Mouse (Mus musculus): ENCODE measurements around the gene Fgfr2.
"Not testable (repeated sequence)": the region's sequence is repeated elsewhere in the genome, so short reads cannot be mapped to it uniquely, and the experiment has no call there.

Gene Fgfr2

DNA sequence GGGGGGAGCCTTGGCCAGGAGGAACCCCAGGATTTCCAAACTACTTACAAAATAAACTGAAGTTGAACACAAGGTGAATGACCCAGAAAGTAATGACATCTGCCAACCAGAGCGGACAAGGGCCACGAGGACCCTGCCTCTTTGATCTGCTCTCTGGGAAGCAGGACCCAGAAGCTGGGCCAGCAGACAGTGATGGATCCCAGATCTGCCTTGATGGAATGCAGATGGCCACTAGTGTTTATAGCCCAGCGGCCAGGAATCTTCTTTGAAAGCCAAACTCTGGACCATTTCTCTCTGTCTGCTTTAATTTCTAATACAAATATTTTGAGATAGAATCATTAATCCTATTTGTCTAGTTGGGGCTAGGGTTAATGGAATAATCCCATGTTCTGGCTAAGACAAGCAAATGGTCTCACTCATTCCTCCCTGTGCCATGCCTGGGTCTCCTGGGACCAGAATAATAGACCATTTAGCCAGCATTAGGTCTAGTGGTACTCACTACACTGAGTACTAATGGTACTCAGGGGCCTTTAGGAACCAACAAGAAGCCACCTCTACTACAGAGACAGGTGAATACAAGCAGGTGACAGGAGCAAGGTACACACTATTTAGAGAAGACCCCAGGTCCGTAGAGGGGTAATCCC is 674.5 kb downstream of the Fgfr2 start:
- in situ Hi-C loops (cut with MboI; ENCODE audit: unreplicated experiment in 2 of 2), result no loop called here

DNA sequence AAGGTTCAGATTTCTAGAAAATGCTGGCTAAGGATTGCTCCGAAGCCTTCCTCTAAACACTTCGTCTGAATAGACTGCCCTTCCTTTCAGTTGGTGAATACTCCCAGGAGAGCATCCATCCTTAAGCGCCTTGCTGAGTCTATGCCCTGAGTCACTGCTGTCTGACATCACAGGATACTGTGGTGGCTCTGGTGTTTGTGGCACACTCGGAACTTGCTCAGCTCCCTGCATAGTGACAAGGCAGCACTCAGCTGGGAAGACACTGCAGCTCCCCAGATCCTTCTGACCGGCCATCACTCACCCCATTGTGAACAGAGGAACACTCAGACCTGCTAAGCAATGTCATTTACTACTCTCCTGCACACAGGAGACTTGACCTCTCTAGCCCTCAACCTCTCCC is 675.6 kb downstream of the Fgfr2 start:
- in situ Hi-C loops (cut with MboI; ENCODE audit: unreplicated experiment in 2 of 2), result no loop called here

DNA sequence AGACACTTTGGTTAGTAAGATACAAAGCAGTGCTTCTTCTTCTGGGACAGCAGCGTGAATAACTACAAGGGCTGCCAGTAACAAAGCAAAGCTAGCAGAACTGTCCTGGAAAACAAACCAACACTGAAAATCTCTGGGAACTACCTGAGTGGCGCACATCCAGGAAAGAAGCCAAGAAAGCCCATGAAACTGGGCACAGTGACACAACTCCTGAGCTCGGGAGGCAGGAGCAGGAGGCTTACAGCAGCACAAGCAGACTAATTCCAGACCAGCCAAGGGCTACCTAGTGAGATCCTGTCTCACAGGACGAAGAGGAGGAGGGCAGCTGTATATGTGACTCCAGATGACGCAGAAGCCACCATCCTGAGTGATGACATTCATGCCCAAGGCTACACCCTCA is 676.3 kb downstream of the Fgfr2 start:
- in situ Hi-C loops (cut with MboI; ENCODE audit: unreplicated experiment in 2 of 2), result no loop called here

DNA sequence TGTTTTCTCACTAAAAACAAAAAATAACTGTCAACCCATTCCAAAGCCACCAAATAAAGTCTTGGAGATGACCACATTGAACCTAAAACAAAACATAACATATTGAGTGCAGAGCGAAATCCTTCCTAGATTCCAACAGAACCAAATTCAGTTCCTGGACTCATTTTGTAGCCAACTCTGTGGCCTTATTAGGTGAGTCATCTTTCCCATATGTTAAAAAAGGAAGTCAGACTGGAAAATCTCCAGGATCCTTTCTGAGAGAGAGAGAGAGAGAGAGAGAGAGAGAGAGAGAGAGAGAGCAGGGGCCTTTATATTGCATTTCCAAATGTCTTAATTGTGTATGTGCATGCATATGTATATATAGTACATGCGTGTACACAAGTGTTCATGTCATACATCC is 678.9 kb downstream of the Fgfr2 start:
- in situ Hi-C loops (cut with MboI; ENCODE audit: unreplicated experiment in 2 of 2), result no loop called here

DNA sequence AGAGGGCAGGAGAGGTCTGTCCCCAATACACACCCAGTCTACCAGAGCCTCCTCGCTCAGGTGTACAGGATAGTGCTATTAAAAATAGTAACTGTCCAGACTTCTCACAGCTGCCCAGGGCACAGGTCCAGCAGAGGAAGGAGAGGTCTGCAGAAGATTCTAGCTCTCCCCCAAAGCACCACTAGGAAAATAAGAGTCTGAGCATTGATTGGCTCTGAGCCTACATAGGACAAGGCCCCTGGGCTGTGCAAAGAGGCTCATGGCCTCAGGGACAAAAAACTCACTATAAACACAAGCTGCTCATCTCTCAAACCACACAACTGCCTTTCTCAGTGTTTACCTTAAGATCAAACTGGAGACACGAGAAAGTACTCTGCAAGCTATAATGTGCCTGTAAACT is 679.4 kb downstream of the Fgfr2 start:
- in situ Hi-C loops (cut with MboI; ENCODE audit: unreplicated experiment in 2 of 2), result no loop called here

DNA sequence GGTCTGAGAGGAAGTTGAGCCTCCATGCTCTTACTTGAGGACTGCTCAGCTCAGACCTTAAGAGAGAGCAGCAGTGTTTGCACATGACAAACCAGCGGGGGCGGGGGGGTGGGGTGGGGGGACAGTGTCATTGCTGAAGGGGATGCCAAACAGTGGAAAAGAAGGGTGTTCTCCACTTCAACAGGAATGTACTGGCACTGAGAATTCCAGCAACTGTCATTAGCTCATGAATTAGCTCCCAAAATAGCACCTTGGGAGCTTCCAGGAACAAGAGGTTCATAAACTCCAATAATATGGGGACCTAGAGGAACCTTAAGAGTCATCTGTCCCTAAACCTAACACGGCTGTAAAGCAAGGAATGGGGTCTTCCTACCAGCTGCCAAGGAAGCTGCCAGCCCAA is 680.0 kb downstream of the Fgfr2 start:
- in situ Hi-C loops (cut with MboI; ENCODE audit: unreplicated experiment in 2 of 2), result no loop called here

DNA sequence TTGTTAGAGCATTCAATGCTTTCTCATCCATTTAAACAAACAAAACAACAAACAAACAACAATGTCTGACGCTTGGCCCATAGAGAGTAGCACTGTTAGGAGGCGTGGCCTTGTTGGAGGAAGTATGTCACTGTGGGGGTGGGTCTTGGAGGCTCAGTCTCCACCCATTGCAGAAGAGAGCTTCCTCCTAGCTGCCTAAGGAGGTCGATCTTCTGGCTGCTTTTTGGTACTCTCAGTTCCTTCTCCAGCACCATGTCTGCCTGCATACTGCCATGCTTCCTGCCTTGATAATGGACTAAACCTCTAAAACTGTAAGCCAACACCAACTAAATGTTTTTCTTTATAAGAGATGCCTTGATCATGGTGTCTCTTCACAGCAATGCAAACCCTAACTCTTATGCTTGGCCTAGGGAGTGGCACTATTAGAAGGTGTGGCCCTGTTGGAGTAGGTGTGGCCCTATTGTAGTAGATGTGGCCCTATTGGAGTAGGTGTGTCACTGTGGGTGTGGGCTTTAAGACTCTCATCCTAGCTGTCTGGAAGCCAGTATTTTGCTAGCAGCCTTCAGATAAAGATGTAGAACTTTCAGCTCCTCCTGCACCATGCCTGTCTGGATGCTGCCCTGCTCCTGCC is 680.9 kb downstream of the Fgfr2 start:
- in situ Hi-C loops (cut with MboI; ENCODE audit: unreplicated experiment in 2 of 2), result not testable (repeated sequence)

DNA sequence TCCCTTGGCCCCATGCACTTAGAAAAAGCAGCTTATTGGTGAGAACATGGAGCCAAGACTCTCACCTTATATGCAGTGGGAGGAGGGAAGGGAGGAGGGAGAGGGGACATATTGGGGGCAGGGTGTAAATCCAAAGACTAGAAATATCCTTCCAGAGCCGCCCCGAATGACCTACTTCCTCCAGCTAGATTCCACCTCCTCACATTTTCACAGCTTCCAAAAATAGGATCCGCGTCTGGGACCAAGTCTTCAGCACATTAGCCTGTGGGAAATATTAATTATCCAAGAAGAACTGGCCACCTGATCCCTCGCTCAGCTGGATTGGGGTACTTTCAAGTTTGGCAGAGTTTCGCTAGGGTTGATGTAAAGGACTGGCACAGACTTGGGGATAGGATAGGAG is 683.2 kb downstream of the Fgfr2 start:
- in situ Hi-C loops (cut with MboI; ENCODE audit: unreplicated experiment in 2 of 2), result no loop called here

DNA sequence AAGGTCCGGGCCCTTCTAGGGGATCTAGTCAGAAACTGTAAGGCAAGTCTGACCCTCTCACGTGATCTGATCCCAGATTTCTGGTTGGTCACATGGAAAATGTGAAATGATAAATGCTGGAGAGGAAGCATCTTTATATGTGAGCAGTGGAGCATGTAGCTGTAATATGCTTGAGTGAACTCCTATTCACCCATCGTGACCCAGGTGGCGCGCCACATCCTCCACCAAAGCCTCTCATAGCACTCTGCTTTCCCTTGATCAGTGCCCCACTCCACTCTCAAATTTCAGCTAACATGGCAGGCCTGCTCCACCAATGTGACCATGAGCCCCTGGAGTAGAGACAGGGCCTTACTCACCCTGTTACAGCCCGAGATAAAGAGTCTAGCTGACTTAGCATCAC is 685.1 kb downstream of the Fgfr2 start:
- in situ Hi-C loops (cut with MboI; ENCODE audit: unreplicated experiment in 2 of 2), result no loop called here

DNA sequence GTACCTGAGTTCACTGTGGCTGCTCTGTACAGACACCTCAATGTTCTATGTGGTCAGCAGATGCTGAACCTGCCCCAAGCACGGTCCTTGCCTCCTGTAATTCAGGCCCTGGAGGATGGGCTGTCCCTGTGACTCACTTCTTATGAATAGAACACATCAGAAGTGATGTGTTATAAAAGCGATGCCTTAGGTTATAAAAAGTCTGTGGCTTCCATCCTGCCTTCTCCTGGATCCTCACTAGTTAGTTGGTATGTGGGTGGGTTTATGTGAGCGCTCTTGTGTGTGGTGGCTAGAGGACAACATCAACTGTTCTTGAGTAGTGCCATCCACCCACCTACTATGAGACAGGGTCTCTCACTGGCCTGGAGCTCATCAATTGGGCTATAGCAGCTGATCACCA is 685.7 kb downstream of the Fgfr2 start:
- in situ Hi-C loops (cut with MboI; ENCODE audit: unreplicated experiment in 2 of 2), result no loop called here

DNA sequence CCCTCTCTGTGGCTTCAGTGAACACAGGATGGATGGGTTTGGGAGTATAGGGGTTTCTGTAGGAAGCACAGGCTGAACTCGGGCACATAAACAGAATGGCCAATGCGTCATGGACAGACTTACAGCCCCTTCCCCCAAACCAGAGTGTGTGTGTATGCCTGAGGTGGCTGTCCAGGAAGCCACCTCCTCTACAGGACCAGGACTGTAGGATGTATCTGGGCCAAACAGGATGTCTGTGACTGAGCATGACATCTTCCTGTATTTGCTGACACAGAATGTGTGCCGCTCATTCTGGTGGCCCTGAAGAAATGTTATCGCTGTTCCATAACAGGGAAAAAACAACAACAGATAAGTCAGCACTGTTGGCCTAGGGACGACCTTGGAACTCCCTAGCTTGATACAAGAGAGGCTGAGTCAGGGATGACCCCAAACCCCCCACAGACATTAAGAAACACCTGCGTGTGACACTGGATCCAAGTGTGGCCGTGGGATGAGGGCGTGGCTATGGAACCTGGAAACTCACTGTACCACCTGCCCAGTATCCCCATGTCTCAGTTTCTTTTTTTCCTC is 687.6 kb downstream of the Fgfr2 start:
- in situ Hi-C loops (cut with MboI; ENCODE audit: unreplicated experiment in 2 of 2), result no loop called here

DNA sequence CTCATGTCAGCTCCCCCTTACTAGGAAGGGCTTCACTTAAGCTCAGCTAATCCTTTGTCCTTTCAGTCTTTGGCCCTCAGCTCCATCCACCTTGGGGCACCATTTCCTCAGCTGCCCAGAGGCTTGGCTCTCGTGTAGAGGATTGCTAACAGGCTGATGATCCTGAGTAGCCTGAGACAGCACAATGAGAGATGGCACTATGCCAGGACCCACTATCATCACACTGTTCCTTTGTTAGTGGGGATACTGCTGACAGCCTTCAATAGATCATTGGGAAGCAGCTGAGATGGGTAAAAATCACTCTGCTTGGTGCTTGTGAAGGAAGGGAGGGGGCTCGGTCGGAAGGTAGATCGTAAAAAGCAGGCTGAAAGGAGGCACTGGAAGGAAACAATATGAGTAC is 693.8 kb downstream of the Fgfr2 start:
- in situ Hi-C loops (cut with MboI; ENCODE audit: unreplicated experiment in 2 of 2), result no loop called here

DNA sequence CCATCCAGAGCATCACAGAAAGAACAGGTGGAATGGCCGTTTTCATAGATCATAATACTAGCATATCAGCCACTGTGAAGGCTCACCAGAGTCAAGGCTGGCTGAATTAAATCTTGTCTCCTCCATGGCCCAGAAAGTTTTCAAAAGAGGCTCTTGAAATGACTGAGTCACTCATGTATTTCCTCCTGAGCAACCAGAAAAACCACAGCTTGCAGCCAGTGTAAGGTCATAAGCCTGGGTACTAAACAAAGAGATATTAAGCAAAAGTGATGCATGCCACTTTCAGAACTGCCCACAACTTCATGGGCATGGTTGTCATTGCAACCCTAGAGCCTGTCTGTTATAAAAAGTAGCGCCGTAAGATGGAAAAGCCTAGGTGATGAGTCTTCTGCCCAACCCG is 694.8 kb downstream of the Fgfr2 start:
- in situ Hi-C loops (cut with MboI; ENCODE audit: unreplicated experiment in 2 of 2), result no loop called here

DNA sequence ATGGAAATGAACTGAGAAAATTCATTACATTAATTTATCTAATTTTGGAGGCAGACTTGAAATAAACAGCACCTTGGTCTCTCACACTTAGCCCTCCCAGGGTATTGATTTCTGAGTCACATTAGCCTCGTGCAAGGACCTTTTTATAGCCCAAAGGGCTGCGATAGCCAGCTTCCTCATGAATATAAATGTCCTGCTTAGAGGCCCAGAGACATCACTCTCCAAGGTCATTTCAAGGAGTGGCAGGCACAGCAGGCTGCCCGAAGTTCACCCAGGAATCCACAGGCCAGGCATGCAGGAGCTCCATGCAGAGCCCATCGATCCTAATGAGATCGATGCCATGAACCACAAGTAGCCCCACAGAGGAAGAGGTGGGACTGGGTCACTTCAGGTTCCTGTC is 697.1 kb downstream of the Fgfr2 start:
- in situ Hi-C loops (cut with MboI; ENCODE audit: unreplicated experiment in 2 of 2), result no loop called here

DNA sequence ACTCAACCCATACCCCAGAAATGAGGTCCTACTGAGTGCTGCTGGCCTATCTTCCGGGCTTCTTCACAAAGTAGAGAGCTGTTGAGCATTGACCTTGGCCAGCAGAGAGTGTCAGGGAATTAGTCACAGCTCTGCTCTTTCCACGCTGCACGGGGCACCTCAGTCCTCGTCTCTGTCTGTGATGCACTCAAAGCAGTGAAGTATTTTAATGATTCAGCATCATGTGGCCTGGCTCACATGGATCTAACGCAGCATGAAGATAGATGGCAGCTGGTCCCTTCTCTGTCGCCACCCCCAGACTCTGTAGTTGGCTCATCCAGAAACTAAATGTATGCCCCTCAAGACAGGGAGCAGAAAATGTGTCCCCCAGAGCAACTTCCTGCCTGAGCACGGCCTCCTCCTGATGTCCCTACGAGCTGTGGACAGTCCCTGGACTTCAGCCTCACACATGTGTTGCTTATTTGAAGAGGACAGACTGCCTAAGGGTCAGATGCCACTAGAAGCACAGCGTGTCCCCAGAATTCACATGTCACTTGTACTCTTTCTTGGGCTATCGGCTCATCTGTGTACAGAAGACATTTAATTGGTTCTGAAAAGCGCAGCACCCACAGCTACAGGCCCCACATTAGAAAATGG is 697.7 kb downstream of the Fgfr2 start:
- in situ Hi-C loops (cut with MboI; ENCODE audit: unreplicated experiment in 2 of 2), result no loop called here

DNA sequence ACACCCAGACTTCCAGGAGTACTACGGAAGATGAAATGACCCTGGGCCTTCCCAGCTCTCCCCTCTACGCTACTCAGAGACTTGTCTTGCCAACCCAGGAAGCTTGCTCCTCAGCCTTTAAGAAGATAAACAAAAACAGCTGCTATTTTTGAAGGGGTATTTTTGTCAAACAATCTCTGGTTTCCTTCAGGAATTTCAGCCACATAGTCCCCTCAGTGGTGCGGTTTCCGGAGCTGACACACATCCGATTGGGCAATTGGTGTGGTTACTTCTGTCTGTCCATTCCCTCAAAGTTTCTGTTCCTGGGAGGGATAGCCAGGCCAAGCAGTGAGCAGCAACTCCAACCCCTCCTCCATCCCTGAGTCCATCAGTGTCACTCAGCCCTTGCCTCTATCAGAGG is 699.6 kb downstream of the Fgfr2 start:
- in situ Hi-C loops (cut with MboI; ENCODE audit: unreplicated experiment in 2 of 2), result no loop called here

DNA sequence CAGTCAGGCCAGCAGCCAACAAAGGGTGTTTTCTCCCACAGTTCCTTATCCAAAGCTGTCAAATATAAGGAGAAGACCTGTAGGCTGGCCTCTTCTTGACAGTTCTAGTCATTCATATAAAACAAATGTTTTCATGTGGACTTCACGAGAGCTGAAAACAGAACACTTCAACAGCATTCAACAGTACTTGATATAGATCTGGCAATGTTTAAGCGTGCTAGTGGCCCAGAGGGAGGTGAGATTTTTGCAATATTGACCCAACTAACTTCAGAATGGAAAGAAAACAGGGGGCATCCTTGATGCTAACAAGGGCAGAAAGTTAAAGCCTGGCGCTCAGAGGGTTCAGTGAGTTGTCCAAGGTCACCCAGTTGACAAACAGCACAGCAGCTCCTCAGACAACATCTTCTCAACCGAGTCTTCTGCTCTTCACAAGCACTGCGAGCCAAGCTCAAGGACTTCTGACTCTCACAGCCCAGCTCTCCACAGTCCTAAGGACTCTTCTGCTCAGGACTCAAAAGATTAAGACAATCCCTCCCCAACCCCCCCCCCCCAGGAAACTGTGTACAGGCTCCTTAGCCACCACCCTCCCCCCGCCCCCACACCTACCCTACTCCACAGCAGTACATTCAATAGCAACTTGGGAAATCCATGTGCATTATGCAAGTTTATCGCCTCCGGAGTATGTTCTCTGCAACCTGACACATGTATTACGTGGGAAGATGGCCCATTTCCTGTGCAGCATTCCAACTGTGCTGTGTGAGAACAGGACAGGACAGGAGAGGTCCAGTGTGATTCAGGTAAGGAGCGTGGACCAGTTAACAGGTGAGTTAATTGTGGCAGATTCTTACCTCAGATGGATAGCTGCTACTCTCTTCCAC is 703.5 kb downstream of the Fgfr2 start:
- in situ Hi-C loops (cut with MboI; ENCODE audit: unreplicated experiment in 2 of 2), result no loop called here

DNA sequence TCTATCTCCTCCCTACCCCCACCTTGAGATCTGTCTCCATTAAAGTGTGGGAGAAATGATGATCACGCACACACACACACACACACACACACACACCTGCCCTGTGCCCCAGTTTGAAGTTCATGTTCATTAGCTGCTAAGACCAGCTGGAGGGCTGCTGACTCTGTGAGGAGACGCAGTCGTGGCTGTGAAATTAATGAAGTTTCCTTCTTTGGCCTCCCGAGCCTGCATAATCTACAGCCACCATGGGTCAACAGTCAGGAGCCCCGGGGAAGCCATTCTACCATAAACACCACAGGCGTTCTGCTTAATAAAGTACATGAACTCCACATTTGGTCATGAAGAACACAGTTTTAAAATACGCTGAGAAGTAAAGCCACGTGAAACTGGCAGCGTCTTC is 706.3 kb downstream of the Fgfr2 start:
- in situ Hi-C loops (cut with MboI; ENCODE audit: unreplicated experiment in 2 of 2), result no loop called here

DNA sequence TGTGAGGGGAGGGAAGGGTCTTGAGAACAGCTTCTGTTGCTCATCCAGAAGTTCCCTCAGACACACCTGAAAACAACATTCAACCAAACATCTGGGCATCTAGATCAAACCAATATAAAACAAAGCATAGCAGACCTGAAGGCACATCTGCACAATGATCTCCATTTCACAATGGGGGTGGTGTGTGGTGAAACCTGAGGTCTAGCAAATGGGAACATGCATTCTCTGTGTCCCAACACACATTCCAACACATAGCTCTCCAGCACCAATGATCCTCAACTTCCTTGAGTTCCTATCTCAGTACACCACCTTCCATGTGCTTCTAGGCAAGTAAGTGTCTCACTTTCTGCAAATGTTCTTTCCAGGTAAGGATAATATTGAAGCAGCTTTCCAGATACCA is 707.3 kb downstream of the Fgfr2 start:
- in situ Hi-C loops (cut with MboI; ENCODE audit: unreplicated experiment in 2 of 2), result no loop called here

DNA sequence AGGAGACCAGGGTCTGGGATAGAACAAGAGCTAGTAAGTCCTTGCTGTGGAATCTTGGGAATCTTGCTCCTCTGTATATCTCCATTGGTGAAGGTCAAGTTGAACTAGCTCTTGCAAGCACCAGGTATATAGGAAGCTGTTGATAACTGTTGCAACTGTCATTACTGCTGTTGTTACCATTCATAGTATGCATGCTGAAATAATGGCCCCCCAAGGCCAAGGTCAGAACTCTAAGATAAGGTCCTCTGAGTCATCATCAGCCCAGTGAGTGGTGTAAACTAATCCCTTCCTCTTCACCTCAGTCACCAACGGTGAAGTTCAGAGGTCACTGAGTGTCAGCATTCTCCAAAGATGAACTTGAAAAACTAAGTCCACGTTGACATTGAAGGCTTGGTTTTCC is 710.6 kb downstream of the Fgfr2 start:
- in situ Hi-C loops (cut with MboI; ENCODE audit: unreplicated experiment in 2 of 2), result no loop called here

DNA sequence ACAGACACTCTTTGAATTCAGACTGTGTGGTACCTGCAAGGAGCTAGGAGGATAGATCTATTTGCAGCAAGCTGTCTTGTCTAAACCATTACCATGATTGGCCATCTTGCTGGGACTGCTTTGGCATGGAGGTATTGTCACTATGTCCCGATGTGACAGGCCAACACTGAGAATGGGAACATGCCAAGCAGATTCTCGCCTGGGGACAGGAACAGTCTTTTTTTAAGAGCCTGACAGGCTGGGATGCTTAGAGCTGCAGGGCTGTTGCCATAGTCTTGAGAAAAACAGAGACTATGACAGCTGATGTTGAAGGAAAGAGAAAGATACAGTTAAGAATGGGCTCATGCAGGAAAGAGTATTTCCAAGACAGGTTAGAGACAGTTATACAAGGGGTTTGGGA is 711.4 kb downstream of the Fgfr2 start:
- in situ Hi-C loops (cut with MboI; ENCODE audit: unreplicated experiment in 2 of 2), result no loop called here
